Mouse (Mus musculus): ENCODE data around the gene Mboat2.

The Mboat2 gene

DNA sequence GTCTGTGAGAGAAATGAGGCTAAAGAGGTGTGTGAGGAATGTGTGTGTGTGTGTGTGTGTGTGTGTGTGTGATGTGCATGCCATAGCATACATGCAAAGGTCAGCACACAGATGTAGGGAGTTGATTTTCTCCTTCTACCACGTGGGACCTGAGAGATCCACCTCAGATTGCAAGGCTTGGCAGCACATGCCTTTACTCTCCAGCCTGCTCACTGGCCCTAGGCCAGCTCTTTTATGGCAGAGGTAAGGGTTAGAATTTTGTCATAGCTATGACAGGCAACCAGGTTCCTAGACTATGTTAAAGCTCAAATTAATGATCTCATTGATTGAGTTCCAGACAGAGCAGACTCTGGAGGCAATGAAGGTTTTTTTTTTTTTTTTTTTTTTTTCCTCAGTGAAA, 33.1 kb downstream of the Mboat2 start:
- DNase-seq, result no peak

DNA sequence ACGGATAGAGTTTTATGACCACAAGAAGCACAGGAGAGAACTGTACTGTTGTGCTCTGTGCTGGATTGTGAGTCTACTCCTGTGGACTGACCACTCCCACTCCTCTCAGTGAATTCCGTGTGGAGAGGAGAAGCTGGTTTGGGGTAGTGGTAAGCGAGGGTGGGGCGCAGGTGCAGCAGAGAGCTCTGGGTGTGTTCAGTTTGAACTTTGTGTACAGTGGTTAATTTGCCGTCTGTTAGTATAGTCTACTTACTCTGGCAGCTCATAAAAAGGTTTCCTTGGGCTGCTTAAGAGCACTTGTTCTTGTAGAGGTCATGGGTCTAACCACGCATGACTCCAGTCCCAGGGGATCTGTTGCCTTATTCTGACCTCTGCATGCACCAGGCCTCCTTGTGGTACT, 36.0 kb downstream of the Mboat2 start:
- no peak for DNase-seq

- DNase-seq, result no peak
Measured at GRCm38 (mm10) chr12:24868694-24869093, 38.0 kb downstream of the Mboat2 start.

DNA sequence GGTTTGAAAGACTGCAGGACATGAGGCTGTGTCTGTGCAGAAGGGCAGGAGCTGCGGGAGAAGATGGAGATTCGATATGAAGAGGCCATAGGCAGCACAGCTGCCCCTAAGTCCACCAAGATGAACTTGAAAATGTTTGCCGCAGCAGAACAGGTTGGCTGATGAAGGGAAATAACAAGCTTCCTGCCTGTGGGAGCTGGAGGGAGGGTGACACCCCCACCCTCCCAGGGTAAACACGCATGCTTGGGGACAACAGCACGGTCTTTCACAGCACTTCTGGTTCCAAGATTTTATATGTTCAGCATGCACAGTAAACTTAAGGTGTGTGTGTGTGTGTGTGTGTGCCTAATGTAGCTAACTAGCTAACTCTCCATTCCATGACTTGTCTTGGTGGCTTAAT, 38.6 kb downstream of the Mboat2 start:
- DNase-seq, result no peak

- DNase-seq, result no peak
Measured at GRCm38 (mm10) chr12:24870901-24871300, 40.2 kb downstream of the Mboat2 start.

DNA sequence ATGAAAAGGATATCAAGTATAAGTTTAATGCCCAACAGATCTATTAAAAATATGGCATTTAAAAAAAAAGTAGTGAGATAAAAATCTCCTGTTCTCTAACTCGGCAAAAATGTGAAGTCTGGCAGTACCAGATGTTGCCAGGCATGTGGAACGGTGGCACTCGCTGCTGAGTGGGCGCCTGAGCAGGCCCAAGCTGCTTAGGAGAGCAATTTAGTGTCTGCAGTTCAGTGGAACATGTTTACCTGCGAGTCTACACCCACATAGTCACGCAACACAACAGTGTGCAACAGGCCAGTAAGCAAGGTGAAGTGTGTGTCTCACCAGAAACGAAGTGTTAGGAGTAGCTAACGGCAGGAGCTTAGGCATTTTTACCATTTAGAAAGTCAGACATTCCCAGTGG, 41.6 kb downstream of the Mboat2 start:
- no peak for DNase-seq

DNA sequence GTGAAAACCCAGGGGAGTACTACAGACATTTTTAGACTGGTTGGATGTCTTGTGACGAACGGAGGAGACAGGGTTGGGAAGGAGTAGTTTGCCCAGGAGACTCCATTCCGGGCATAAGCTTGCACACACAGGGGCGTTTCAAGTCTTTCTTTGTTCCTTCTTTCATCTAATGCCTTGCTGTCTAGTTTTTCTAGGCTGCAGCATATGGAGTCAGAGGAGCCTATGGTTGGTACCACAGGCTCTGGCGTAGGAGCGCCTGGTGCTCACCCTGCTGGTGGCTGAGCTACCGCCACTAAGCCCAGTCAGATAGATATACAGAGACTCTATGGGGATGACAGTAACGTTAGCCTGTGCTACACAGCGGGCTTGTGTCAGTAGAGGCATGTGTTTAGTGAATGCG, 42.0 kb downstream of the Mboat2 start:
- DNase-seq, result no peak

- DNase-seq, result no peak
Measured at GRCm38 (mm10) chr12:24875908-24876307, 45.2 kb downstream of the Mboat2 start.

DNA sequence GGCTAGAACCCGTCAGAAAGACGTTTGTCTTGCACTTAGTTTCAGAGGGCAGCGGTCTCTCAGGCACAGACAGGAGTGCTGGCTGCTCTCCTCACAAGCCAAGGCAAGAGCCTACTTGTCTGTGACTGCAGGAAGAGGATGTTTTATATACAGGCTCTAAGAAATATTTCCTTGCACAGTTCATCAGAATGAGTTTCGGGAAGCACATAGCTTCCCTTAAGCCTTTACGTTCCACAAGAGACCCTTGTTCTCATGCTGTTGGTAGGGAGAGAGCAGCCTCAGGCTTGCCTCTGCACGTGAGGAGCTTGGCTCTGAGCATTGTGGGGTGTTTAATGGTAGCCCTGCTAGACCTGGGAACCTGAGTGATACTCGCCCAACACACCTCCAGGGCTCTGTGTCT, 46.6 kb downstream of the Mboat2 start:
- no peak for DNase-seq

DNA sequence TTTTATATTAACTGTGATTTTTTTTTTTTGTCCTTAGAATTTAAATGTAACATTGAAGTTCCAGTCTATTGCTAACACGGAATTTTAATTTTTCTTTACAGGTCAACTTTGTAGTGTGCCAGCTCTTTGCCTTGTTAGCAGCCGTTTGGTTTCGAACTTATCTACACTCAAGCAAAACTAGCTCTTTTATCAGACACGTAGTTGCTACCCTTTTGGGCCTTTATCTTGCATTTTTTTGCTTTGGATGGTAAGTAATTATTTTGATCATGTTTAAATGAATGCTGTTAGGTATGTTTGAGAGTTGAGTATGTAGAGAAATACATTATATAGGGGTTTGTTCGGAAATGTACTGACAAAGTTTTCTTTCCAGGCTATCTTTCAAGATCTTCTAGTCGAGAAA, 47.4 kb downstream of the Mboat2 start:
- DNase-seq, result no peak

DNA sequence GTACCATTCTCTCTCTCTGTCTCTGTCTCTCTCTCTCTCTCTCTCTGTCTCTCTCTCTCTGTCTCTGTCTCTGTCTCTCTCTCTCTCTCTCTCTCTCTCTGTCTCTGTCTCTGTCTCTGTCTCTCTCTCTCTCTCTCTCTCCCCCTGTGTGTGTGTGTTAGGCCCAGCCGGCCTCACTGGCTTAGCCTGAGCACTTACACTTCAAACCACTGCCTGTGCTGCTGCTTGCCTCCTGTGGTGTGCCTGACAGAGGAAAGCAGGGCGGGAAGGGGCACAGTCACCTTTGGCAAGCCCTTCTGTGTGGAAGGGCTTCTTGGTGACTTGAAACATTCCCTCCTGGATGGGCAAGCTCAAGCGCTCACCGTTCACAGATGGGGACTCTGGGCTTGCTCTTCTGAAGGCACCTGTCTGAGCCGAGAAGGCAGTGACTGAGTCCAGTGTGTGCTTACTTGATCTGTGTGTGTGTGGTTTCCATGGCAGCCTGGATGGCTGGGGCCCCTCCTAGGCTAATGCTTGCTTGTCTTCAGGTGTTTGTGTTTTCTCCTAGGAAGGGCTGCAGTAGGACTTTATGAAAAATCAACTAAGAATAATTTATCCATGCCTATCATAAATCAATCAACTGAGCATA, 48.2 kb downstream of the Mboat2 start:
- no peak for DNase-seq

DNA sequence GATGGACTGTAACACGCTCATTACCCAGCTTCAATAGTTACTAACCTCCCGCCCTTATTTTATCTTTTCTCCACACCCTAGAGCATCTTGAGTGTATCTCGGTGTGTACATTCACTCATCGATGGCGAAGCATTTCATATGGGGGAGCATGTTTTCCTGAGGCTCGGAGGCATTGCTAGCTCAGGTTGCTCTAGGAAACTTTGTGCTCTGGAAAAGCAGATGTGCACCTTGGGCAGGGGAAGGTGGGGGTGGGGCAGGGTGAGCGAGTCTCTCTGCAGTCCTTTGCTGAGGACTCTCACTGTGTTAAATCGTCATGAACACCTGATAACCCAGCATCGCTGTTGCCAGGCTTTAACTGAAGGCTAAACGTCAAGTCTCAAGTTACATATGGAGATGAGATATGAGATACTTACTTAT, 48.9 kb downstream of the Mboat2 start:
- DNase-seq, result no peak

DNA sequence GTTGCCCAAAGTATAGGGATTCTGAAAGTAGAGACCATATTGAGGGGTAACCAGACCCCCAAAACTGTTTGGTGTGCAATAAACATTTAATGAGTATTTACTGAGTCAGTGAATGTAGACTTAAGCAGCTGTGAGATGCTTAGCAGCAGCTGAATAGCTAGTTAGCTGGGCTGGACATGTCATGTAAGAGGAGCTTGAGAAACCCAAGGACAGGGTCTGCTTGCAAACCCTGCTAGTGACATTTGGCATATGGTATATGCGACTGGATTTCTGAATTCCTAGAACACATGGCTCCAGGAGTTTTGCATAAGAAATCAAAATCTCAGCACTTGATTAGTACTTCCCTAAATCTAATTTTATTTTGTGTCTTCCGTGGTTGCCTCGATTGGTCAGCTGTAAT, 52.6 kb downstream of the Mboat2 start:
- DNase-seq, result no peak

- DNase-seq, result no peak
Measured at GRCm38 (mm10) chr12:24886800-24887199, 56.1 kb downstream of the Mboat2 start.

- no peak for DNase-seq
Measured at GRCm38 (mm10) chr12:24889371-24890051, 58.8 kb downstream of the Mboat2 start.

- DNase-seq, result no peak
Measured at GRCm38 (mm10) chr12:24890158-24890557, 59.5 kb downstream of the Mboat2 start.

GRCm38 (mm10) chr12:24890684-24891459, 60.2 kb downstream of the Mboat2 start:
- DNase-seq, result no peak

DNA sequence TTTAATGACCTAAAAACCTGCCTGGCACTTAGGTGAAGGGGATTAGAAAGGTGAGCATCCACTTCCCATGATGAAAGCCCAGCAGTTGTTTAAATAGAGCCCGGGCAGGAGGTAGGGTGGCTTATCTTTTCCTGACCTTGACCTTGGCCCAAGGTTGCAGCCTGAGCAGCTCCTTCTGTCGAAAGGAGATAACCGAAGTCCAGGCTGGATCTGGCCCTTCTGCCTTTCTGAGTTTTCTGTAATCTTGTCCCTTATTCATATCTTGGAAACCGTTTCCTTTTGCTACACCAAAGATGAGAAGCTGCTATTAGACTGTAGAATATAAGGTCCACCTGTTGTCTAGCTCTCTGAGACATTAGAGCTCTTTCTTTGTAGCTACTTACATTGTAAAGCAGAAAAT, 61.9 kb downstream of the Mboat2 start:
- DNase-seq, result no peak

- DNase-seq, result no peak
Measured at GRCm38 (mm10) chr12:24893777-24894468, 63.2 kb downstream of the Mboat2 start.

DNA sequence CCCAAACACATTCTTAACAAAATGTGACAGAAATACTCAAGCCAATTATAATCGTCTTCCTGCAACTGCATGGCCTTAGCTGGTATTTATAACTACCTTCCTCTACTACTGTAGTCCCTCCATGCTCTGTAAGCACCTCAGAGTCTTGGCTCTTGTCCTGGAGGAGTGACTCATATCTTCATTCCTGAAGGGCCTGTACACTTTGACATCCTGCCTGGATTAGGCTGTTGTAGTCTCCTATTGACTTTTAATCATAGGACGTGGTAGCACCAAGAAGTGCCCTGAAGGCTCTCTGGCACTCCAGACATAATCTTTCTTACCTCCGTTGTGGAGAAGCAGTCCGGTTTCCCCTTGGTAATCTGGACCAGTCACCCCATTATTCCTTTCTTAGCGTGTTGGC, 64.7 kb downstream of the Mboat2 start:
- DNase-seq, result no peak

DNA sequence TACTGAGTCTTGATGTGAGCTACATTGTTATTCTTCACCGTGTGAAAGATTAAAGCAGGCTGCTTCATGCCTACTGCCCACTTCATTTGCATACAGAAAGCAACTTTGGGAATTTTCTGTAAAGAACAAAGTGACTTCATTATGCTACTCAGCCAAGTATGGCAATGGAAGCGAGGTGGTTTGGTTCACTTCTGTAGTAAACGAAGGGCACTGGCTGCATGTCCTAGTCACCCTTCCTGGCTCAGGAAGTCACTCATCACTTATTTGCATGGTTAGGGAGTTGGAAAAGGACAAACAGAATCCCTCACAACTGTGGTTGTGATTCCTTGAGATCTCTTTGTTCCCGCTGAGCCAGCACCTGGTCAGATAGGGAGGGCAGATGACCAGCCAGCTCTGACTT, 66.7 kb downstream of the Mboat2 start:
- no peak for DNase-seq

GRCm38 (mm10) chr12:24898226-24898625, 67.5 kb downstream of the Mboat2 start:
- DNase-seq, result no peak

GRCm38 (mm10) chr12:24899636-24900035, 69.0 kb downstream of the Mboat2 start:
- no peak for DNase-seq

GRCm38 (mm10) chr12:24902736-24903135, 72.1 kb downstream of the Mboat2 start:
- DNase-seq, result no peak
